Mouse (Mus musculus) retina, adult 2 months (tissue): ENCODE results near the gene Nr4a2.
A peak's percentile ranks its signal among the peaks of the same experiment; 100 is the strongest.

Experiments used
- DNase-seq: peaks from one replicate; pipeline ENCODE4 v3.0.0-alpha.2; 2012; ENCODE audit warnings: low read depth, low spot score

Nr4a2 gene

DNA sequence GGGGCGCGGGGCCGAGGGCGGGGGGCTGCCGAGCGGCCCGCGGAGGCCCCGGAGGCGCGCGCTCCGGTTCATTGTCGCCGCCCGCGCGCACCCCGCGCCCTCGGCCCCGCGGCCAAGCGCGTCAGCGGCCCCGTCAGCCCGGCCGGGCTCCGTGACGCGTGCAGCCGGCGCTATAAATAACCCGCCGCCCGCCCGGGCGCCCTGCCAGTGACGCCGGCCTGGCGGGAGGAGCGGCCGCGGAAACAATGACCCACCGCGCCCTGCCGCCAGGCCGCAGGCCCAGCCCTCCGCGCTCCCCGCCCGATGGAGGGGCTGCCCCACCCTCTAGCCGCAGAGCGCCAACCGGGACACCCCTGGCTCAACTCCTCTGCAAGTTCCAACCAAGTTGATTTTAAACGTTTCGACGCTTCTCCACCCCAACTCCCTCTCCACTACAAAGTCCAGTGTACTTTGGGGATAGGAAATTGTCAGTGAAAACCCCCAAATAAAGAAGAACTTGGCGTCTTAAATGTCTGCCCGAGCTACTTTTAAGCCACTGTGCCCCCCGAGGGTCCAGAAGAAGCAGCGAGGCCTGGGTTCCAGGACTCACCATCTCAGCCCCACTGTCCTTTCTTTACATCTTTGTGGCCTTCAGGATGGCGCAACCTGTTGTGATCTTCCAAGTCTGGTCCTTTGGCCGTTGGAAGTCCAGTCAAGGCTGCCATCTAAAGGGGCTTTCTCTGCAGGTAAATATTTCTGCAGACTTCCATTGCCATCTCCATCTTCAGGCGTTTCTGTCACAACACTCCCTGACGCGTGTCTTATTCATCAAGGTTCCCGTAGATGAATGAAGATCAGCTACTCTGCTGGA lies at the start of gene Nr4a2:
Gene Nr4a2, minus strand, starts transcription at position 13 of the 850 bp plus-strand sequence.
- peak; percentile 32 for DNase-seq

DNA sequence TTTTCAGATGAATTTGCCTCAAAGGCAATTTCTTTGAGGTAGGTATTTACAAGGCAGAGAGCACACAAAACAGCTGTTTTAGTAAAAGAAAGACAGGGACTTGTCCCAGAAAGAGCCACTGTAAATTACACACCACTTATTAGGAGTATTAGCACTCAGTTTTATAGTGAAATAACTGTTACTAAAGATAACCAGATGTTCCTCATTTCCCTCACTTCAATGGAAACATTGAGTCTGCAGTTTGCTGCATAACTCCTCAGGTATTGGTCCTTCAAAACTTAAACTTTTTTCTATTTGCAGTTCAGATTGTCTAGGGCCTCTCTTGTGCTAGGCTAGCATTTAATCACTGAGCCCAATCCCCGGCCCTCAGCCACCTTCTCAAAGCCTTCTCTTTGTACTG lies 41.6 kb upstream of the Nr4a2 start:
- DNase-seq = no peak

DNA sequence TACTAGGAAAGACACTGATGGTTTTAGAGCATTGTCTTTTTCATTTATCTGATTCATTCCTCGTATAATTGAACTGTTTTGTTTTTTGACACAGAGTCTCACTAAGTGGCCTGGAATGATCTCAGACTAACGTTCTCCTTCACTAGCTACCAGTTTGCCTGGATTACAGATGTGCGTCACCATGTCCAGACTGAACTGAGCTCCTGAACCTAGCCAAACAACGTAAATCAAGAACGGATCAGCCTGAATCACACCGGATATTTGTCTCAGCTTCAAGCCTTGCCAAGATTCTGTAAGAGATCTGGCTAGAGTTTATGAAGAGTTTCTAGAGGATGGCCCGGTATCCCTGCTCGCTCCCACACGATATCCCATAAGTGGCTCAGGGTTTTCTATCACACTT lies 33.0 kb upstream of the Nr4a2 start:
- DNase-seq = no peak

DNA sequence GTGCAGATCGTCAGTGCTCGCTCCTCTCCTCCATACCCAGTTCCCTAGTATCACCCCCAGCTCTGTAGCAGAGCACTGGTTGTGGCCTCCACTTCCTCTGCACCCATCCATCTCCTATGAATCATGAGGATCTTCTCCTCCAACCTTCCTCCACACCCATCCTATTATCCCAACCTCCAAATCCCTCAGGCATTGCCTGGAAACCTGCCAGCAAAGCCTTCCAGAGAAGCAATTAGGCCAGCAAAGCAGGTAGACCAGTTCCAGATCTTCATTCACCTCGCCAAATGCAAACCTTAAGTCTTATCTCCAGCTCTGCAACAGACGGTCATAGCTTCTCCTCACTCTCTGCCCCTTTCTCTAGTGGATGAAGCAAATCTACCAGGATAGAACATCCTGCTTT lies 26.0 kb upstream of the Nr4a2 start:
- no peak for DNase-seq

DNA sequence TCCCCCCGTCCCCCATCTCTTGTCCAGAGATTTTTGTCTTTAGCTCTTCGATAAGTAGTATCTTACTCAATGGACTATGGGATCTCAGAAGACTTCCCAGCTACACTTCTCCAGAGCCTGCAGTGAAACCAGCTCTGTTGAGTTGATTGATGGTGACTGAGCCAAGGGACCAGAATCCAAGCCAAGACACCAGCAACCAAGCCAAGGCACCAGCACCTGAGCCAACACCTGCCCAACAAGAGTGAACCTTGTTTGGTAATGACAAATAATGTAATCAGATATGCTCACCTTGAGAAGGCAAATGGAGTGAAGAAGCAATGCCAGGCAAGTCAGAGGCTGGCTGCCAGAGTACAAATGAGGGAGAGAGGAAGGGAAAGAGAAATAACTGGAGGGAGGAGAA lies 24.4 kb upstream of the Nr4a2 start:
- no peak for DNase-seq

DNA sequence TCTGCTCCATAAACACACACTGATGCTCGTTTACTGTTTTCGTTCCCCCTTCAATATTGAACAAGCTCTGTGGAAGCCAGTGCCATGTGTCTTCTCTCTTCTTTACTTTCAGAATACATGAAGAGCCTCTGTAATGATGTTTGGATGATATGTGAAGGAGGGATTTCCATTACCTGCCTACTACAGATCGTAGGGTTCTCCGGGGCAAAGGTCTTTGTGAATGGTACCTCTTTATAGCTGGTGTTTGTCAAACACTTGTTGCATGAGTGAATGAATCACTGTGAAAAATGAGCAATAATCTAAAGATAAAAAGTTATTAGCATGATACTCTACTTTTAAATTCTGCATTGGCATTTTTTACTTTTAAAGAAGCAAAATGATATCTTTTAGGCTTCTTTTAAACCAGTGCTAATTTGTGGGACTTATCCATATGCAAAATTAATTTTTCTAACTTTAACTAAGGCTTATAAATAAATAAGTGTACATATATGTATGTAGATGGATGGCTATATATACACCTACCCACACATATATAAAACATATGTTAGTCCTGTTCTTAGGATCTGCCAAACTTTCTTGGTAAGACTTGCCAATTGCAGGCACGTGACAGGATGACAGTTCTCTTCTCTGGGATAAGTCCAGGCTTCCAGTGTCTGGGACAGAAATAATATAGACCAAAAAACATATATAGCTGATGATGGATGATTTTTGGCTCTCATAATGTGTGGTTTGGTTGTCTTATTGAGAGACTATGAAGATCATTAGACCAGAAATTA lies 22.0 kb upstream of the Nr4a2 start:
- DNase-seq = no peak

DNA sequence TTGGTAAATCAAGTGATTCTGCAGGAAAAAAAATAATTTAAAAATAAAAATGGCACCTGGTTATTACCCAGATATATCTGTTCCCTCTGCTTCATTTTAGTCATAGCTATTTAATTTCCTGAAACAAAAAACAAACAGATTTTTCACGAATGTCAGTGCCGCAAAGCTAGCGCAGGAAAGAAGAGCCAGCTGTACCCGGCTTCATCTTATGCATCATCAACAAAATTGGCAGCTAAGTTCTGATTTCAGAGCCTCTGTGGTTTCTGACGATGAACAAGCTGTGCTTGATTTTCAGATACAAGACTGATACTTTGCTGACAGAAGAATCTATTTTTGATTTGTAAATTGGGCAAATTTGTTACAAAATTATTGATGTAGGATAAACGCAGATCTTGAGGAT lies 14.8 kb upstream of the Nr4a2 start:
- no peak for DNase-seq

DNA sequence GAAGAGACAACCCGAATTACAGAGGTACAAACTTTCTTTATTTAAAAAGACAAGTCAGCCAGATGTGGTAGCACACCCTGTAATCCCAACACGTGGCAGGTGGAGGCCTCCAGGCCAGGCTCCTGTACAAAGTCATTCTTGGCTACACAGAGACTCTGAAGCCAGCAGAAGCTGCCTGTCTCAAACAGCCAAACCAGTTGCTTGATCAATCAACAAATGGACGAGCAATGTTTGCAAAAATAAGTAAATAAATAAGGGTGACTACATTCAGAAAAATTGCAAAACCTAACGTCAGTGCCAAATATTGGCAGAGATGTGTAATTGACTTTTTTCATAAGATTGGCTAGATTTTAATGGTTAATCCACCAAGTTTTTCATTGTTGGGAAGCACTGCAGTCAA lies 3.7 kb upstream of the Nr4a2 start:
- no peak for DNase-seq

DNA sequence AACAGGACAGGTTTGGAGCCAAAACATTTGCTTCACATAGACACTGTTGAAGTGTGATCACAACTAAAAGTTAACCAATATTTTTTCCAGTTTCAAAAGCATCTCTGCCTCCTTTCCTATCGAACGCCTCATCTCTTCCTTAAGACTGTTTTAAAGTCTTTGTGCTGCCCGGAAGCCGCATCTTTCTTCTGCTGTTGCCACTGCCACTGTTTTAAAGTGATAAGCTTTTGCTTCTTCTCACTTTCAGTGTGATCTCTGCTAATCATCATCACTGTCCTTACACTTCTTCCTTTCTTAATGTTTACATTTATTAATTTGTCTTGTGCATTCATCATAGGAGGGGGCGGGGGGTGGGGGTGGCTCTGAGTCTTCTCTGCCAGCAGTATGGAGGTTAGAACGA lies 2.1 kb upstream of the Nr4a2 start:
- DNase-seq = no peak

DNA sequence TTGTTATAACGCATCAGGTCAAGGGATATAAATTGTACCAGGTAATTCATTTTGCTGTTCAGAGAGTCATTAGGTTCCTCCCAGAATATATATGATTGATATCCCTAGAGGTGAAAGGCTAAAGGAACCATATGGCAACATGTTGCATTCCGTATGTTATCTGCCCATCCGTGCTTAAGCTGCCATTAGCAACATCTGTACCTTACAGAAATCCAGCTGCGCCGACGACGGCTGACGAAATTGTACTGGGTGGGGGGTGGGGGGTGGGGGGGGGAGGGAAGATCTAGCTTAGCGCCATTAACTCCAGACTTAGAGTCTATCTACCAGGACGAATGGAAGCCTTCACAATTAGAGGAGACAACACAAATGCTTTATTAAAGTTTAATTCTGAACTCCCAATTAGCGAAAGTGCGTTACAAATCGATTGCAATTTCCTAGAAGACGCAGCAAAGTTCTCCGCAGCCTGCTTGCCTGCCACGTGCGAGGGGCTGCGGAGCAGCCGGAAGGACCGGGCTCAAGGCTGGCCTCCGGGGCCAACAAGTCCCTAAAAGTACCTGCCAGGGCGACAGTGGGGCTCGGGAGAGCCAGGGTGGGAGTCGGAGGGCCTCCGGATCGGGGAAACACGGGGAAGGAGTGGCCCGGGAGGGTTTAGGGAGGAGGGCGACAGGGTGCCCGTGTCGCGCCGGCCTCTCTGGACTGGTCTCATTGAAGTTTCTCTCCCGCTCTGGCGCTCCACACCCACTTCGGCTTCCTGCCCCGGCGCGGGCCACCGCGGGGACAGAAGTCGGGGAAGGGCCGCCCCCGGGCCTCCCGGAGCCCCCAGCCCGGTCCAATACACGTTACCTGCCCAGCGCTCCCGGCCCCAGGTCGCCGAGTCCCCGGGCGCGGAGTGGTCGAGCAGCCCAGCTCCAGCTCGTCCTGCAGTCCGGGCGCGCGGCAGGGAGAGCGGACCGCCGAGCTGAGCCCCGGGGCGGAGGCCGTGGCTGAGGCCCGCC lies 520 bp downstream of the Nr4a2 start:
- no peak for DNase-seq

DNA sequence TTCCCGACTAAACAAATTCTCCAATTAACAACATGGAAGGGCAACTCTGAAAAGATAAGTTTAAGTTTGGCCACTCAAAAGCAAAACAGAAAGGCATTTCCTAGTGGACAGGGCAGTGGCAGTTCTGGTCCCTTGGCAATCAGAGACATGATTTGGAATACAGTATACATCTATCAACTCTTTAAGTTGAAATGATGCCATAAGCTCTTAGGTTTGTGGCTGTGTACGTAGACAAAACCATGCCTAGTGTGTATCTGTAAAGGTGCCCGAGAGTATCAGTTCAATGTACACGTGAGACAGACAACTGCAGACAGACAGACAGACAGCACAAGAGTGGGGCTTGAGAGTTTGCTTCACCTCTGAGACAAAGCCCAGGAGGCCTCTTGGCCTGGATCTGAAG lies 2.7 kb downstream of the Nr4a2 start:
- no peak for DNase-seq

DNA sequence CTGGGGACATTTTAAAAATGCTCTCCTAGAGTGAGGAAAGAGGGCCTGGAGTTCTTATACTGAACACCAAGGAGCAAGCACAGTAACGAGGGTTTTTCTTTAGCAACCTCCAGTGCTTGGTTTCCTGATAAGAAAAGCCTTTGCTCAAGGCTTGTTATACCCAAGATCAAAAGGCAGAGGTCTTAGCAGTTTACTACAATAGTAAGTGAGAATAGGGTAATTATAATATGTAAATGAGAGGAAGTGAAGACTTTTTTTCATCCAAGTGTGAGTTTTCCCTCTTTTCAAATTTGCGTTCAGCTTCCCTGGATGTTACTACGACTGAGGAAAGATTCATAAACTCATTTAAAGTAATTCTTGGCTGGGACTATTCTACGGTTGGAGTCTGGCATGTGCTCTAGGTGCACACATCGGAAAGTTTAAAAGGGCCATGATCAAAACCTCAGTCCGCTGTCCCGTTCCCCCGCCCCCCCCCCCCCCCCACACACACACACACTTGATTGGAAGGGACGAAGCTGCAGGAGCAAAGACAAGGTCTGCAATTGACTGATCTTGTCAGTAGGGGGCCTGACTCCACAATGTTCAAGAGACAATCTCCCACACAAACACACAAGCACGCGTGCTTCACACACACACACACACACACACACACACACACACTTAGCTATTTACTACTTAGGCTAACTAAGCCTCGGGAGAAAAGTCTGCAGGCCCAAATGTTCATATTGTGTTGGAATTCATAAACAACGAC lies 6.4 kb downstream of the Nr4a2 start:
- no peak for DNase-seq

DNA sequence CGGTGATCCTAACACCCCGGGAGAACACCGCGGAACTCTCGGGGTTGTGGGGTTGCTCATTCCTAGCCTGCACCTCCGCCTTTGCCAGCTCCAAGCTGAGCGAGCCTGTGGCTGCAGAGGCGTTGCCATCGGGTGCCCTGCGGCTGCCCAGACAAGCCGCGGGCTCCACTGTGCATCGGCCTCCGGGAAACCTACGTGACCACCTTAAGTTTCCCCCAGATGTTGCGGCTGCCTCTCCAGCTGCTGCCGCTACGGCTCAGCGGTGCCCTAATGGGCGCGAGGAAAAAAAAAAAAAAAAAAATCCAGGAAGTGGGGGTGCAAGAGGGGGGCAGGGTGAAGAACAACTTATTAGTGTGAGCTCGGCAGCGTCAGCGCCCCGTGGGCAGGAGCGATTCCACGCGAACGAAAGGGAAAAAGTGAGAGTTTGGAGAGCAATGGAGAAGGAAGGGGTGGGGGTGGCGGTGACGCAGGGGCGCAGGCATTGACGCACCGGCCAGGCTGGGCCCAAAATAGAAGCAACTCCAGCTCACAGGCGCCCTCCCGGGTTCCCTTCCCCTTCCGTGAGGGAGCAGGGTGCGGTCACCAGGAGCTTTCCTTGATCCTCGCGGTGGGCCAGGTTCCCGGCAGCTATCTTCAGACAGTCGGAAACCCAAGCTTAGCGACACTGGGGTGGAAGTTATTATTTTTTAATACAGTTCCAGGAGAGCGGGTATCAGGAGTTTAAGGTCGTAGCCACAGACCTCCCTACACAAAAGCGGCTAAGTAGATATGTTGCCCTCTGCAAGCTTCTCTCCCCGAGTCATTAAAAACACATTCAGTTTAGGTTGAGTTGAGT lies 7.2 kb downstream of the Nr4a2 start:
- DNase-seq = no peak

DNA sequence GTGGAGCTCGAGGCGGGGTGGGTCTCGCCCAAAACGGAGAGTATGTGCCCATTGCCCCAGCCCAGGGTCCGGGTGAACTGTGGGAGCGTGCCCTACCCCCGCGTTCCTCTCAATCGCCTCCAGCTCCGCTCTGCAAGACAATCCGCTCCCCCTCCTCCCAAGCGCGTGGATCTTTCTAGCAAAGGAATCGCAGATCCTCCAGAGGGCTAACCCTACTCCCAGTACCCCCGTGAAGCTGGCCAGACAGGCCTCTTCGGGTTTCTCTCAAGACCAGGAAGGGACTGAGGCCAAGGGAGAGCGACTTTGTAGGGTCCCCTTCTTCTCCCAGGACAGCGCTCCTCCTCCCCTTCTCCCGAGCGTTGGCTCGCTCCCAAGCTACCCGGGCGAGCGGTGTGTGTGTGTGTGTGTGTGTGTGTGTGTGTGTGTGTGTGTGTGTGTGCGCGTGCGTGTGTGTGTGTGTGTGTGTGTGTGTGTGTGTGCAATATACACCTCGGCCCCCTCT lies 7.9 kb downstream of the Nr4a2 start:
- DNase-seq = no peak

DNA sequence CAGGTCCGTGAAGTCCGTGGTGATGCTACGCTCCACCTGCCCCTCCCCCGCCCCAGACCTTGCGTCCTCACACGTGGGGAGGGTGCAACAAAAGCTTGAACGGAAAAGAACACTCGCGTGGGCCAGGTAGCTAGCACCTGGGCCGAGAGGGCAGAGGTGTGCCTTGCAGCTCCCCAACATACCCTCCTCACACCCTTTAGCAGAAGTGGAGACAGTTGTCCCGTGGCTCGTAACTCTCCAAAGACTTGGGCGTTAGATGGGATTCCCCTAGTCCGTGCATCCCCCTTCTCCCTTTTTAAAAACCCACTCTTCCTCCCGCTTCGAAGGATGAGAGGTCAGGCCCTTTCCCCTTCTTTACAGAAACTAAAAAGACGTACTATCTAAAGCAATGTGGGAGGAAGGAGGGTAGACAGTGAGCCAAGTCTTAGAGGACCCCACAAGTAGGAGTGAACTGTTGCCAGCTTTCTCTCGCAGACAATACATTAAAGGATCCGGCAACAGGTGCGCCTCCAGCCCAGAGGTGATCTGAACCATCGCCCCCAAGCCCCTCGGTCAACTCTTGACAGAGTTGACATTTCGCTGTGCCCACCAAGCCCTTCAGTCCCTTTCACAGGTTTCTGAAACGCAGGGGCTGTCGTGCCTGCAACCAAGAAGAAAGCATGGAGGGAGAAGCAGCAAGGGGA lies 8.5 kb downstream of the Nr4a2 start:
- no peak for DNase-seq

DNA sequence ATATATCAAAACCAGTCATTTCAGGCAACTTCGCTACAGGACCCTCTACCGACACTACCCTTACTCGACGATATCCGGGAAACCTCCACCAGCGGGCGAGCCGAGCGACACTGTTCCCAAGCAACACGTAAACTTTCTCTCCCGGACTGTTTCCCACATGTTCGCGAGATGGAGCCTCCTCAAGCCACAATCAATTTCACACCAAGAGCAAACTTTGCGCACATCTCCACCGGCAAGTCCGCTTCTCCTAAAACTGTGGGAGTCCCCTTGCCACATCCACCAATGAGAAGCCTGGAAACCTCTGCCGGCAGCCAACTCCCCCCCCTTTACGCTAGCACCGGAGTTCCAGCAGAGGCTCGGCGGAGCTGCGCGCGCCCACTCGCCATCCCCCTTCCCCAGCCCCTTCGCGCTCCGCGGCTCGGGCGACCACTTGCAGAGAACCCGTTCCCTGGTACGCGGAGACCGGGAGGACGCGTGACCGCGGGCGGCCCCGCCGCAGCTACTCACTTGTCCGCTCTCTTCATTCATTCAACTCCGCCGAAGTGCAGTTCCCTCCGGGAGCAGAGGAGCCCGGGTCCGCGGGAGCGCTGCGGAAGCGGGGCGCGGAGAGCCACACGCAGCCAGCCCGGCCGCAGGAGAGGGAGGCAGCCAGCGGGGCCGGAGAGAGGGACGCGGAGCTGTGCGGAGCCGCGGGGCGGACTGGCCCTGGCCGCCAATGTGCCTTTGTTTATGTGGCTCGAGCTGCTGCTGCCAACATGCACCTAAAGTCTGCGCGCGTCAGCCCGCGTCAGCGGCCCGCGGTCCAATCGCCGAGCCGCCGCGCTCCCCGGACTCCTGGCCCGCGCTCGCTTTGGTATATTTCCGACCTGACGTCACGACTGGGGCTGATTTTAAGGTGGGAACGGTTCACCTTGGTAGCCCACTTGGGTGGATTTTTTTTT lies 9.3 kb downstream of the Nr4a2 start:
- DNase-seq = no peak

DNA sequence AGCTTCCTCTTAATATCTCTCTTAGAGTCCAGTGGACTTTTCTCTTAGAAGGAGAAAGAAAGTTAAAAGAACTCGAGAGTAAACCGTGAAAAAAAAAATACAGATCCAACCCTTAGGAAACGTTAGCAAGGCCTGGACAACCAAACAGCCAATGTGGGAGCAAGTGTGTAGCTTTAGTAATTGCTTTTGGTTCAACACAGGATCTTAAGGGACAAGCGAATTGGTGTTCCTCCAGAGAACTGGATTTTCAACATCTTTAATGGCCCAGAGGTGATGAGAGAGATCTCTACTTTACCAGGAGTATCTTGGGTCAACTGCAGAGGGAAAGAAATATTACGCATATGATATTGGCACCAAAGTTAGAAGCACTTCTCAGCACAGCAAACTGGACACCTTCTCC lies 10.4 kb downstream of the Nr4a2 start:
- DNase-seq = no peak

DNA sequence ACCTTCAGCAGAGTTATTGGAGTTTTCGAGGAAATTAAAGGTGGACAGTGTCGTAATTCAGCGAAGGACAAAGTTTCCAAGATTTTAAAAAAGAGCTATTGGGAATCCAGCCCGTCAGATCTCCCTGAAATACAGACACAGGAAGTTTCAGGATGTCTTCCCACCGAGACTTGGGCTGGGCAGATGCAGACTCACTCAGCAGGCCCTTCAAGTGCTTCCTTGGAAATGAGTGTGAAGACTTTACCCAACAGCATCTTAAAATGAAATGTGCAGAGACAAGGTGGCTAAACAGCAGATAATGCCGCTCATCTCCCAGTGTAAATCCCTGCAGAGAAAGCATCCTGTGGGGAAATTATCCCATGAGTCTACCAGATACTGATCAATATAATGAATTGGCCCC lies 10.9 kb downstream of the Nr4a2 start:
- DNase-seq = no peak
